Mouse (Mus musculus): ENCODE results near the gene Hectd3.
A peak's percentile ranks its signal among the peaks of the same experiment; 100 is the strongest.

Hectd3 gene

GRCm38 (mm10) chr4:116995131-116995797, at the start of gene Hectd3:
Hectd3 (plus strand) TSS chr4:116995317.
- DNase-seq, result peak; percentile 83

GRCm38 (mm10) chr4:116951642-116952041, 43.5 kb upstream of the Hectd3 start:
- DNase-seq, result no peak

- DNase-seq, result no peak
These were observed 40.2 kb upstream of the Hectd3 start for GRCm38 (mm10) chr4:116954951-116955350.

DNA sequence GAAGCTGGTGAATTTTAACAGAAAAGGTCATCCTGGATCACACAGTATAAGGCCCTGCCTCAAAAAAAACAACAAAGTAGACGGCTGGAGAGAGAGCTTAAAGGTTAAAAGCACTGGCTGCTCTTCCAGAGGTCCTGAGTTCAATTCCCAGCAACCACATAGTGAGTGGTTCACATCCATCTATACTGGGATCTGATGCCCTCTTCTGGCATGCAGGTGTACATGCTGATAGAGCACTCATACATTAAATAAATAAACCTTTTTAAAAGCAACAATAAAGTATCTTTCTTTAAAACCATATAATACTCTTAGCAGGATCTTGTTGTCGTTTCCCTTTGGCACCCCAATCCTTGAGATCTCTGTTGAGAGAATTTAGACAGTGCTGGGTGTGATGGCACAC, 18.6 kb upstream of the Hectd3 start:
- no peak for DNase-seq

- no peak for DNase-seq
These were observed 9.4 kb upstream of the Hectd3 start for GRCm38 (mm10) chr4:116985681-116986080.

- peak; percentile 88 for DNase-seq
These were observed 8.6 kb upstream of the Hectd3 start for GRCm38 (mm10) chr4:116986400-116987121.

DNA sequence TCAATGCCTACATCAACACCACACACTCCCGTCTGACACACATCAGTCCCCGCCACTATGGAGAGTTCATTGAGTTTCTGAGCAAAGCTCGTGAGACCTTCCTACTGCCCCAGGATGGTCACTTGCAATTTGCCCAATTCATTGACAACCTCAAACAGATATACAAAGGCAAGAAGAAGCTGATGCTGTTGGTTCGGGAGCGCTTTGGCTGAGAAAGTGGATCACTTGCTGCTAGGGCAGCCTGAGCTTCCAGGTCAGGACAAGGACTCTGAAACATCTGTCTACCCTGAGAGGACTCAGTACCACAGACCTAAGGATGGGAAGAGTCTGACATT, 8.0 kb upstream of the Hectd3 start:
- DNase-seq, result no peak

- no peak for DNase-seq
These were observed 5.4 kb upstream of the Hectd3 start for GRCm38 (mm10) chr4:116989731-116990130.

DNA sequence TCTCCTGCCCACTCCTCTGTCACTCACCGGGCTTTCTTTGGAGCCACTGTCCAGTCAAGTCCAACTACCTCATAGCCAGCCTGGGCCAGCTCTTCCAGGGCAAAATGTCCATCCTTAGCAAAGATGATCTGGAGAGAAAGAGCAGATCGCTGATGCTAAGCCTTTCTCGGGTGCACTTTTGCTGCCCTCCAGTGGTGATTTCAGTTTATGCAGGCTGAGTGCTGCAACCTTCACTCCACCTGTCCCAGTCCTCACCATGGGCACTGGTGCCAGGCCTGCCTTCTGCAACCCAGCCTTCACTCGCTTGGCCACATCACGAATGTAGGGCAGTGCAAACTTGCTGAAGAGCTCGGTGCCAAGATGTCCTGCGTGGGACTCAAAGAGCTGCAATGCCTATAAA, 3.8 kb upstream of the Hectd3 start:
- DNase-seq, result peak; percentile 90

DNA sequence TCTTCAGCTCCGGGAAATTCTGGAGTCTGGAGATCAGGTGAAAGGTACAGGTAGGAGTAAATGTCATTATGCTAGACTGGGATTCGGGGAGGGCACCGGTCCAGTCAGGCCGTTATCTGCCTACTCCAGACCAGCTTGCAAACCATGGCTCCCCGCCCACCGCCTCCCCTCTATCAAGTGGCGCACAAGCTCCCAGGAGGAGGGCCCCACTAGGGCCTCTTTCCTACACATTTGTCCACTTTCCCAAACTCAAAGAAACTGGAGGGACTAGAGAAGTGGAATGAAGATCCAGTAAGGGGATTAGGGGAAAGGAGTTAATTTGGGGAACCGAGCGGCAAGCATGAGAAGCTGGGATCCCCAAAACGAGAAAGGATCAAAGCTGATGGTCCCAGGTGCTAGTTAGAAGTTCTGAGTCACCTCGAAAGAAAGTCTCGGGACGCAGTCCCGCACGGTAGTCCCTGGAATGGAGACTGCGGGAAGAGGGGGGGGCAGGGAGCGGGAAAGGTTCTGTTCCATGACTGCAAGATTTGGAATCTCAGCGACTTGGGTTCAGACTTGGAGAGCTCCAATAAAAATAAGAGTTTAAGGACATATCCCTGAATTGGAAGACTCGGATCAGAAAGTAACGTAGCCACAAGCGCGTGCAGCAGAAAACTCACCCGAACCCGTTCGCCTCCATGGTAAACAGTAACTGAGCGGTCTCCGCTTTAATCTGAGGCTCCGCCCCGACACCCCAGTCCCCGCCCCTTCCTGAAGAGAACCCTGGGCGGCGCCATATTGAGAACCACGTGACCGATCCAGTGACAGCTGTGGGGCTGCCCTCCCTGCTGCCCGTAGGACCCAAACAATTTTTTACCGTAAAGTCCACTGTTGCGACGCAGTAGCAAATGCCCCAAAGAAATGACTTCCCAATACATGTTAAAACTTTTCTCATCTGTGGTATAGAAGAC, 1.2 kb upstream of the Hectd3 start, which contains the start of gene Urod:
Urod (minus strand) TSS at position 742 of the 950 bp plus-strand sequence.
- DNase-seq, result peak; percentile 99

GRCm38 (mm10) chr4:116995798-116996135, 650 bp downstream of the Hectd3 start:
- peak; percentile 70 for DNase-seq

GRCm38 (mm10) chr4:116999513-117000154, 4.5 kb downstream of the Hectd3 start:
- no peak for DNase-seq

DNA sequence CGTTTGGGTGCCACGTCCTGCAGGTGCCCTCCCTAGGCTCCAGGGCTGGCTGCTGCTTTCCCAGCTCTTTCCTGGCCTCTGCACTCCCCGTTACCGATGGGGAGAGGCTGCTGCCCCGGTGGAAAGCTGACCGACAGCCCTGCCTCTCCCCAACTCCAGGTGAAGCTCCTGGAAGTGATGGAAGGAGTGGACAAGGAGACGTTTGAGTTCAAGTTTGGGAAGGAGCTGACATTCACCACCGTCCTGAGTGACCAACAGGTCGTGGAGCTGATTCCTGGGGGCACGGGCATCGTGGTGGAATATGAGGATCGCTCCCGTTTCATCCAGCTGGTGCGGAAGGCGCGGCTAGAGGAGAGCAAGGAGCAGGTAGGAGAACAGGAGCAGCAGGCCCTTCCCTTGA, 6.8 kb downstream of the Hectd3 start:
- no peak for DNase-seq

DNA sequence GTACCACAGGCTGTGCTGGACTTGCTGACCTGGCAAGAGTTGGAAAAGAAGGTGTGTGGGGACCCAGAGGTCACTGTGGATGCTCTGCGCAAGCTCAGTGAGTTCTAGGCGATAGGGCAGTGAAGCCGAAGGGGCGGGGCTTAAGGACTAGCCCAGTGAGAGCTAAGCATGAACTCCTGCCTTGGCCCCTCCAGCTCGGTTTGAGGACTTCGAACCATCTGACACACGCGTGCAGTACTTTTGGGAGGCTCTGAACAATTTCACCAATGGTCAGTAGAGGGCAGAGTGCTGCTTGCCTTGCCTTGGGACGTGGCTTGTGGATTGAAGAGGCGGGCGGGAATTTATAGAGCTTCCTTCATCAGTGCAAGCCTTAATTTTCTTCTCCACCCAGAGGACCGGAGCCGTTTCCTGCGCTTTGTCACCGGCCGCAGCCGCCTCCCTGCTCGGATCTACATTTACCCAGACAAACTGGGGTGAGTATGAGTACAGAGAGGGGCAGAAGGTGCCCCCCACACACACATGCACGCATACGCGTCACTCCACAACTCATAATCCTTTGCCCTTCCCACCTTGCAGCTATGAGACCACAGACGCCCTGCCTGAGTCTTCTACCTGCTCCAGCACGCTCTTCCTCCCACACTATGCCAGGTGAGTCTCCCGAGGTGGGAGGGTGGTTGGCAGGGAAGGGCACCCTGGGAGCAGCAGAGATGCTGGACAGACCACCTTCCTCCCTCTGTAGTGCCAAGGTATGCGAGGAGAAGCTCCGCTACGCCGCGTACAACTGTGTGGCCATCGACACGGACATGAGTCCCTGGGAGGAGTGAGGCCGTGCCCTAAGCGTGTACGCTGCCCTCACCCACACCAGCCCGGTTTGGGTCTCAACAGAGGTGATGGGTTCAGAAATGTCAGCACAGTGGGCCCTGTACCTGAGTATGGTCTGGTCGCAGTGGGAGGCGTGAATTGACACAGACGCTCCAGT, 7.7 kb downstream of the Hectd3 start:
- DNase-seq, result peak; percentile 86

- no peak for DNase-seq
These were observed 9.5 kb downstream of the Hectd3 start for GRCm38 (mm10) chr4:117004649-117005048.

DNA sequence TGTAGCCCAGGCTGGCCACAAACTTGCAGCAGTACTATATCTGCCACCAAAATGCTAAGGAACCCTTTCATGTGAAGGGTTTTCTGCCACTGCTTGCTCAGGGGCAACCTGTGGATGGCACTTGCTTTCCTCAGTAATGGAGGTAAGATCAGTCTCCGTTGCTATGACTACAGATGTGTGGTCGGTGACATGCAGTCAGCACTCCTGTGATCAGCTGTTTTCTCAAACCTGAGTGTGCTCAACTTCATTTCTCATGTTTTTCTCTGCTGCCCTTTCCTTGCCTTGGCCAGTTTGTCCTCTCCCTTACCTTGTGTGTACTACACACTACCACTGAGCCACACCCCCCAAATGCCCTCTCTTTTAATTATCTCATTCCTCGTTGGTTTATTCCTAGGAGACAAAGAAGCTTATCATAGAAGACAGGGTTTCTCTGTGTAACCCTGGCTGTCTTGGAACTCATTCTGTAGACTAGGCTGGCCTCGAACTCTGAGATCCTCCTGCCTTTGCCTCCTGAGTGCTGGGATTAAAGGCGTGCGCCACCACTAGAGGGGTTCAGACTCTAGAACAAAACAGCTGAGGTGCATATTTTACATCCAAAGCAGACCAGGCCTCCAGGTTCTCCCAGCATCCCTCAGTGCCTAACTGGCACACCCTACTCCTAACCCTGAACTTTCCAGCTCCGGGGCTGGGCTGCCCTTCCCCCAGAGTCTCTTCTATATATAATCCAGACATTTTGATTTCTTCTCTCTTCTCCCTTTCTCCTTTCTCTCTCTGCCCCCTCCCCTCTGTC, 10.7 kb downstream of the Hectd3 start:
- no peak for DNase-seq

DNA sequence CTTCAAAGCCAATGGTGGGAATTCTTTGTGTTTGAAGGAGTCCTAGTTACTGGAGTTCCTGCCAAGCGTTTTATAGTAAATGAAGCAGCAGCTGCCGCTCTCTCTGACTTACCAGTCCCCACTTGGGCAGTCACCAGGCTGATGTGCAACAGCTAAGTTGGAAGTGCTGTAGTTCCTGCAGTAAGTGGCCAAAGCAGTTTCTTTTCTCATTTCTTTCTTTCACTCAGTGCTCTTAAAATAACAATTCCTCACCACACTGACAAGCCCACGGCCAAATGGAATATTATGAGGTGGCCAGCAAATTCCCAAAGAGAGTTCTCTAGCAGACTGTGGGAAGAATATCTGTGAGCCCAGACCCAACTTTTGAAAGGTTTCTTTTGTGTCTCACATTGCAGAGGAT, 11.9 kb downstream of the Hectd3 start:
- no peak for DNase-seq

GRCm38 (mm10) chr4:117010231-117010630, 15.1 kb downstream of the Hectd3 start:
- no peak for DNase-seq

- DNase-seq, result no peak
These were observed 18.5 kb downstream of the Hectd3 start for GRCm38 (mm10) chr4:117013596-117013995.

DNA sequence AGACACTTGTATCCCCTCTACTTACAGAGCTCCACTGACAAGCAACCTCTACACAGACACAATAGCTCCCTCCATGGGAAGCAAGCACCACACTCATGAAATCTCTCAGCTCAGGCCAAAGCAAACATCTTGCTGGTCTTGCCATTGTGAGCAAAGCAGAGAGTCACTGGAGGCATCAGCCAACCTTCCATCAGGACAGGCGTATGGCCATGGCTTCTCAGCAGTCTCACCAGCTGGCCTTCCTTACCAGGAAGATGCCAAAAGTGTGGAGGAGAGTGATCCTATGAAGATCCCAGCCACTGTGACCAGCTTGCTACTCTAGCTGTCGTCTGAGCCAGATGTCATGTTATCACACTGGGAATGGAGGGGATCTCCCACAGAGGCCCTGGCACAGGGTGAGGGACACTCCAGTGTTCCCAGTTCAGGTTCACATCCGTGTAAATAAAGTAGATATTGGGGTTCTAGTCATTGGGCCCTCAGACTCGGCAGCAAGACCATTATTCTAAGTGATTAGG, 19.8 kb downstream of the Hectd3 start:
- no peak for DNase-seq

DNA sequence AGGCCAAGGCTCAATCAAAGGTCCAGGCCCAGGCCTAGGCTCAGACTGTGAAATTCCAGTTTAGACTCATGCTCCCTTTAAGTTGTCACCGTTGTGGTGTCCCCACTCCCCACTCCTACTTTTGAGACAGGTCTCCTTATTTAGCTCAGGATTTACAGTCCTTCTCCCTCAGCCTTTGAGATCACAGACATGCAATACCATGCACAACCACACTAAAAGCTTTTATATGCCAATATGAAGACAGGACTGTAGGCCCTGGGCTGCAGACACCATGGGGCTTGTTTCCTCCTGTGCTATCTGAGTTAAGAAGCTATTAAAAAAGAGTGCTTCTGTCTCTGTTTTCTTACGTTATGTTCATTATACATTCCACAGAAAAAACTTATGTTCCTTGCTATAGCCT, 22.6 kb downstream of the Hectd3 start:
- no peak for DNase-seq
